Mouse (Mus musculus) stomach, postnatal 0 days (tissue): ENCODE data around the gene Mex3d. TPM values are rescaled to one million over a fixed set of nuclear protein-coding genes. Genes with fewer than 3 reads are reported as not detected.

ENCODE experiments used
- ATAC-seq: fragments of 200-750 bp; cut with Nextera tagmentation; 2 replicates; pipeline ENCODE4 v1.8.0; 2017; ENCODE audit not compliant: low FRiP score, low TSS enrichment
- DNase-seq: peaks from one replicate; pipeline ENCODE4 v3.0.0-alpha.2; 2016; ENCODE audit warnings: low spot score
- H3K27ac ChIP-seq: fragments of 300-500 bp; sonication (generic); replicated peaks from 2 replicates; pipeline ENCODE4 v1.5.1; 2014; ENCODE audit warnings: mild to moderate bottlenecking, control low read depth
- H3K27me3 ChIP-seq: fragments of 300-500 bp; sonication (generic); 2 replicates; pipeline ENCODE4 v1.6.1; 2014; ENCODE audit warnings: low read length; ENCODE audit not compliant: control insufficient read depth, insufficient read depth
- H3K36me3 ChIP-seq: fragments of 300-500 bp; sonication (generic); 2 replicates; pipeline ENCODE4 v1.6.1; 2014; ENCODE audit warnings: low read length, mixed read lengths; ENCODE audit not compliant: control insufficient read depth, insufficient read depth
- H3K4me1 ChIP-seq: fragments of 300-500 bp; sonication (generic); replicated peaks from 2 replicates; pipeline ENCODE4 v1.6.1; 2014; ENCODE audit warnings: antibody characterized with exemption; ENCODE audit not compliant: control insufficient read depth, insufficient read depth
- H3K4me2 ChIP-seq: fragments of 300-500 bp; sonication (generic); replicated peaks from 2 replicates; pipeline ENCODE4 v1.6.1; 2014; ENCODE audit warnings: low read depth, mild to moderate bottlenecking, control low read depth, moderate library complexity
- H3K4me3 ChIP-seq: fragments of 300-500 bp; sonication (generic); 2 replicates; pipeline ENCODE4 v1.5.1; 2014; ENCODE audit warnings: low read depth, low read length, control low read depth
- H3K9ac ChIP-seq: fragments of 300-500 bp; sonication (generic); 2 replicates; pipeline ENCODE4 v1.6.1; 2014; ENCODE audit warnings: mild to moderate bottlenecking, low read length, control low read depth, mixed read lengths
- H3K9me3 ChIP-seq: fragments of 300-500 bp; sonication (generic); 2 replicates; pipeline ENCODE4 v1.6.1; 2016; ENCODE audit warnings: low read length; ENCODE audit not compliant: control insufficient read depth
- CTCF ChIP-seq: IDR thresholded peaks from 2 replicates; pipeline ENCODE4 v1.5.1; 2016; ENCODE audit warnings: antibody characterized with exemption, low read depth, mild to moderate bottlenecking, moderate library complexity
- EP300 ChIP-seq: optimal IDR thresholded peaks from 2 replicates; pipeline ENCODE3; 2016; ENCODE audit warnings: antibody characterized with exemption
- WGBS: fragments of 180-500 bp; shearing (Covaris S2); extraction: QIAGEN DNeasy Blood & Tissue Kit; methylation state at CpG from one replicate; pipeline ENCODE4 v1.1.7; 2014; 5-methylcytosine and 5-hydroxymethylcytosine counted together
- polyA plus RNA-seq: library from polyadenylated mRNA; unstranded; fragments of >200 nt; fragmentation: Nextera tagmentation; extraction: Ambion mirVana; gene quantifications from 2 replicates; pipeline ENCODE4 v1.2.1, GENCODE M21; 2015

Mex3d gene
- polyA plus RNA-seq, 1 experiment from 2014 or later = 4.1 TPM

GRCm38 (mm10) chr10:80425041-80425440 is 37.6 kb upstream of the Mex3d start:
- Histone ChIP-seq H3K27me3 (no peaks in the 10 kb centered on the region), H3K4me1 (no peaks in the 10 kb centered on the region), H3K9ac (no peak overlapping the region), H3K4me3 (no peak overlapping the region), H3K27ac (no peak overlapping the region), H3K9me3 (no peaks in the 10 kb centered on the region), H3K4me2 (no peak overlapping the region), H3K36me3 (peaks cover 54% of the 10 kb centered on the region)
- WGBS = 93% methylated on average over 3 of the region's 3 CpGs
- no peak for DNase-seq
- no peak for ATAC-seq
- peak; percentile 29; the same call in 1 of the 2 replicates for TF ChIP-seq CTCF
- no peak for TF ChIP-seq EP300

- Histone ChIP-seq H3K4me1 (no peaks in the 10 kb centered on the region), H3K27me3 (no peaks in the 10 kb centered on the region), H3K27ac (peak overlapping the region; percentile 30; the same call in 1 of the 2 replicates), H3K4me3 (no peak overlapping the region), H3K36me3 (peaks cover 60% of the 10 kb centered on the region), H3K4me2 (no peak overlapping the region), H3K9me3 (no peaks in the 10 kb centered on the region), H3K9ac (no peak overlapping the region)
- TF ChIP-seq CTCF (no peak), EP300 (no peak)
- DNase-seq = peak; percentile 61
- WGBS = 32% methylated on average over 4 of the region's 4 CpGs
- no peak; the same call in 1 of the 2 replicates for ATAC-seq
Observed at GRCm38 (mm10) chr10:80423562-80423961, 36.1 kb upstream of the Mex3d start.

- no peak for DNase-seq
- ATAC-seq = peak; percentile 21; the same call in 1 of the 2 replicates
- no peak for TF ChIP-seq CTCF
- TF ChIP-seq EP300 = no peak
Observed at GRCm38 (mm10) chr10:80421651-80422472, 34.4 kb upstream of the Mex3d start.

GRCm38 (mm10) chr10:80421208-80421607 is 33.7 kb upstream of the Mex3d start:
- Histone ChIP-seq H3K9me3 (no peaks in the 10 kb centered on the region), H3K4me2 (no peak overlapping the region), H3K4me1 (no peaks in the 10 kb centered on the region), H3K9ac (no peak overlapping the region; the same call in 1 of the 2 replicates), H3K4me3 (no peak overlapping the region), H3K27me3 (no peaks in the 10 kb centered on the region), H3K27ac (no peak overlapping the region), H3K36me3 (peaks cover 58% of the 10 kb centered on the region)
- TF ChIP-seq CTCF (no peak), EP300 (no peak)
- ATAC-seq = no peak
- no peak for DNase-seq
- 92% methylated on average over 8 of the region's 8 CpGs for whole genome bisulfite sequencing

More at GRCm38 (mm10) chr10:80421651-80422472, 34.4 kb upstream of the Mex3d start:
- Histone ChIP-seq H3K27me3 (no peaks in the 10 kb centered on the region), H3K4me2 (no peak overlapping the region), H3K9ac (no peak overlapping the region), H3K36me3 (peaks cover 58% of the 10 kb centered on the region), H3K27ac (no peak overlapping the region), H3K4me3 (no peak overlapping the region), H3K4me1 (no peaks in the 10 kb centered on the region), H3K9me3 (no peaks in the 10 kb centered on the region)
- WGBS = 76% methylated on average over 9 of the region's 9 CpGs

- no peaks in the 10 kb centered on the region for H3K27me3 ChIP-seq
- H3K4me3 ChIP-seq = no peak overlapping the region
- ATAC-seq = no peak
Observed at GRCm38 (mm10) chr10:80420729-80421128, 33.3 kb upstream of the Mex3d start.

GRCm38 (mm10) chr10:80419419-80419818 is 32.0 kb upstream of the Mex3d start:
- Histone ChIP-seq H3K27ac (peak overlapping the region; percentile 13; the same call in 1 of the 2 replicates), H3K36me3 (peaks cover 54% of the 10 kb centered on the region), H3K4me3 (no peak overlapping the region), H3K27me3 (no peaks in the 10 kb centered on the region), H3K4me2 (no peak overlapping the region), H3K9me3 (no peaks in the 10 kb centered on the region), H3K9ac (no peak overlapping the region; the same call in 1 of the 2 replicates), H3K4me1 (no peaks in the 10 kb centered on the region)
- no peak; the same call in 1 of the 2 replicates for ATAC-seq
- DNase-seq = peak; percentile 66
- 67% methylated on average over 8 of the region's 8 CpGs for WGBS
- no peak for TF ChIP-seq EP300
- no peak for TF ChIP-seq CTCF

More at GRCm38 (mm10) chr10:80420729-80421128, 33.3 kb upstream of the Mex3d start:
- peaks cover 56% of the 10 kb centered on the region for H3K36me3 ChIP-seq
- H3K4me1 ChIP-seq = no peaks in the 10 kb centered on the region
- H3K9ac ChIP-seq = no peak overlapping the region; the same call in 1 of the 2 replicates
- no peak overlapping the region for H3K4me2 ChIP-seq
- TF ChIP-seq EP300 (no peak), CTCF (no peak)
- 91% methylated on average over 10 of the region's 10 CpGs for WGBS
- no peaks in the 10 kb centered on the region for H3K9me3 ChIP-seq
- no peak overlapping the region for H3K27ac ChIP-seq
- no peak for DNase-seq
